Mouse (Mus musculus): ENCODE results near the gene Epb41l3.

Epb41l3 gene

DNA sequence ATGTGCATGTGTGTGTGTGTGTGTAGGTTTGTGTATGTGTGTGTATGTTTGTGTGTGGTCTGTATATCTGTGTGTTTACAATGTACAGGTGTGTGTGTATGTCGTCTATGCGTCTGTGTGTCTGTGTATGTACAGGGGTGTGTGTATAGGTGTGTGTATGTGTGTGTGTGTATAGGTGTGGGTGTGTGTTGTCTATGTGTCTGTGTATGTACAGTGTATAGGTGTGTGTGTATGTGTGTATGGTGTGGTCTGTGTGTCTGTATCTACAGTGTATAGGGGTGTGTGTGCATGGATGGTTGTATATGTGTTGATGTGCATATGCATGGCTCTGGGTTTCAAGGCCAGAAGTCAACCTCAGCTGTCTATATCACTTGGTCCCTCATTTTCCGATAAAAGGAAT, 161.7 kb downstream of the Epb41l3 start:
- DNase-seq (ENCODE audit: low spot score in 2 of 2), result no peak

DNA sequence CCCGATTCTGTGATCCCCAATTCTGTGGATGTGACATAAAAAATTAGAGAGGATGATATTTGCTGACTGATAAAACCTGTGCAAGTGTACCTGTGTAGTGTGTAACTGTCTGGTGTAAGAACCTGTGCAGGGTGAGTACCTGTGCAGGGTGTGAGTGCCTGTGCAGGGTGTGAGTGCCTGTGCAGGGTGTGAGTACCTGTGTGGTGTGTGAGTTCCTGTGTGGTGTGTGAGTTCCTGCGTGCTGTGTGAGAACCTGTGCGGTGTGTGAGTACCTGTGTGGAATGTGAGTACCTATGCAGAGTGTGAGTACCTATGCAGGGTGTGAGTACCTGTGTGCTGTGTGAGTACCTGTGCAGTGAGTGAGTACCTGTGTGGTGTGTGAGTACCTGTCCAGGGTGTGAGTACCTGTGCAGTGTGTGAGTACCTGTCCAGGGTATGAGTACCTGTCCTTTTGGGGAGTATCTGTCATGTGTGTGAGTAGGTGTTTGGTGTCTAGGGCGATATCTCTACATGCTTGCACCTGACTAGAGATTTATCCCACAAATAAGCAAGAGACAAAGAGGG, 163.4 kb downstream of the Epb41l3 start:
- no peak for DNase-seq (ENCODE audit: low spot score in 2 of 2)

DNA sequence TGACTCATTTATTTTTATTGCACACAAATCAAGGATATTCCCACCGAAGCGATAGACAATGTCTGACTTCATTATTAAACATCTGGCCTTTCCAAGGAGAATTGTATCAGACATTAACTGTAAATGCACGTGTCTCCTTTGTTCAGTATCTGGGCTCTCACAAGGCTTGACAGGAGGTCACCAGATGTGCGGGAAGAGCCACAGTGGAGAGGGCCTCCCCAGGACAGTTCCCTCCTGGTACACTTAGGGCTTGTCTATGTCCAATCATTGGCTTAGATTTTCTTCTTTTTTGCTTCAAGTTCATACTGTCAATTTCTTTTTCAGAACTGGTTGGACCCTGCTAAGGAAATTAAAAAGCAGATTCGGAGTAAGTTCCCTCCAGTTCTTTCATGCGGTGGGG, 163.9 kb downstream of the Epb41l3 start:
- DNase-seq (ENCODE audit: low spot score in 2 of 2), result no peak

DNA sequence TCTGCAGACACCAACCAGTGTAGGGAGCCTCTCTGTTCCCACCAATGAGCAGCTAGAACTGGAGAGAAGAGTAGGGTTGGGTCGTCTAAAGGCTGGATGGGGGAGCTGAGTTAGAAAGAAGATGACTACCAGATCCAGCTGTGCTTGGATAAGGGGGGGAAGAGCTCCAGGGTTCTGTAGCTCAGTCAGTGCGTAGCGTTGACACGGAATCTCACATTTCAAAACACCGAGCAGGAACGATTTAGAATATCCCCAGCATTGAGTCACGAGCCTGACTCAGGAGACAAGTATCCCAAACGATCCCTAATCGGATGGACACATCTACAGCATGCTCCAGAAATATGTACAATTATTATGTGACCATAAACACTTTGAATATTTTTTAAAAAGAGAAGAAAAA, 180.4 kb downstream of the Epb41l3 start:
- DNase-seq (ENCODE audit: low spot score in 2 of 2), result no peak

DNA sequence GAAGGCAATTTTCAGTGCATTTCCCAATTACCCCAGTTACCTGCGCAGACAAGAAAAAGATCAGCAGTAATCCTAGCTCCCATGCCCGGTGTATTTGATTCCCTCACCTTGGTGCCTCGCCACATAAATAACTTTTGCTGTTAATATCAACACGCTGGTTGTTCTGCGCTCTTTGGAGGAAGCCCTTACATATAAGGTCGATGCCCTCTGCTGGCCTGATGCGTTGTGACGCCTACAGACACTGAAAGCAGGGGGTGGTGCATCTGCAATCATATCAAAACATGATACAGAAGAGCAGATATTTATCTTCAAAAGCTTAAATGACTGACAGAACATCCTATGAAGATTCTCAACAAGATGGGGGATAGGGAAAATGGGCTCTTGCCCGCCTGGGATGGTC, 181.0 kb downstream of the Epb41l3 start:
- DNase-seq (ENCODE audit: low spot score in 2 of 2), result no peak

DNA sequence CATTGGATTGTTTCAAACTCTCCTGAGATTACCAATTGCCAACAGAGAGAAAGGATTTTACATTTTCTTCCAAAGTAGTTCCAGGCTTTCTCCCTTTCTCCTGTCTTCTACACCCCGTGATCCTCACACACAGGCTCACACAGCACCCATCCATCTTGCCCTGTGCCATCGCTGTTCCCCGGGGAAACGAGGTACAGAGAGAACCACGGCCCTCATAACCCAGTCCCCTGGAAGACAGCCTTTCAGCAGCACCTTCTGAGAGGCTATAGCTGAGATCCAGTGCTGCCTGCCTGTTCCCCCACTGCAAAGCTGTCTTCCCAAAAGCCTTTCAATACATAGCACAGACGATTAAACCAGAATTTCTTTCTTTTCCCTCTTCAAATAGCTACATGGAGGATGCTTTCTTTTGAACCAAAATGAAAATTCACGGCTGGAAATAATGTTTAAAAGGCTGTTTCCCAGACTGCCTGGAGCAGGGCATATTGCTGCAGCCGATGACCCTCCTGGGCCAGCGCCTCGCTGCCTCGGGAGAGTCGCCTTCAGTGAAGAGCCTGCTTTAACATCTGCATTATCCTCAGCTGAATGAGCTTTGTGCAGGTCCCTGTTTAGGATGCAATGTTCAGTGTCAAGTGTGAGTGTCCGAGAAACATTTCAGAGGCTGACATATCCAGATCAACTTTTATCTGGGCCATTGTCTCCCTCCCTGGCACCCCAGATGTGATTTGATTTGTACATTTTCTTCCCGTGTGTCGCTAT, 188.5 kb downstream of the Epb41l3 start:
- no peak for DNase-seq (ENCODE audit: low spot score in 2 of 2)

DNA sequence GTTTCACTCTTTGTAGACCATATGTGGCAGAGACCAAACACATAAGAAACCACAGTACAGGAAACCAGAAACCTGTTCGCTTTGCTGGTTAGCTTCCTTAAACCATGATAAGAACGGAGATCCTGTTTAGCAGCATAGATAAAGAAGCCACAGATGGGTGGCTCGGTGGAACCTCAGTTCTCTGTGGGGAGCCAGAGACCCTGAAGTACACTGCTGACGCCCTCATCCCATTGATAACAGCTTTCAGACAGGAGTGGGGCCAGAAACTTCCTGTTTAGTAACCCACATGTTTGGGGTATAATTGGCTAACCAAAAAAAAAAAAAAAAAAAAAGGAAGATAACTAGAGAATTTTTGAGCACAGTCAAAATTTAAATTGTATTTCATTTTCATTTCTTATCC, 189.7 kb downstream of the Epb41l3 start:
- no peak for DNase-seq (ENCODE audit: low spot score in 2 of 2)

DNA sequence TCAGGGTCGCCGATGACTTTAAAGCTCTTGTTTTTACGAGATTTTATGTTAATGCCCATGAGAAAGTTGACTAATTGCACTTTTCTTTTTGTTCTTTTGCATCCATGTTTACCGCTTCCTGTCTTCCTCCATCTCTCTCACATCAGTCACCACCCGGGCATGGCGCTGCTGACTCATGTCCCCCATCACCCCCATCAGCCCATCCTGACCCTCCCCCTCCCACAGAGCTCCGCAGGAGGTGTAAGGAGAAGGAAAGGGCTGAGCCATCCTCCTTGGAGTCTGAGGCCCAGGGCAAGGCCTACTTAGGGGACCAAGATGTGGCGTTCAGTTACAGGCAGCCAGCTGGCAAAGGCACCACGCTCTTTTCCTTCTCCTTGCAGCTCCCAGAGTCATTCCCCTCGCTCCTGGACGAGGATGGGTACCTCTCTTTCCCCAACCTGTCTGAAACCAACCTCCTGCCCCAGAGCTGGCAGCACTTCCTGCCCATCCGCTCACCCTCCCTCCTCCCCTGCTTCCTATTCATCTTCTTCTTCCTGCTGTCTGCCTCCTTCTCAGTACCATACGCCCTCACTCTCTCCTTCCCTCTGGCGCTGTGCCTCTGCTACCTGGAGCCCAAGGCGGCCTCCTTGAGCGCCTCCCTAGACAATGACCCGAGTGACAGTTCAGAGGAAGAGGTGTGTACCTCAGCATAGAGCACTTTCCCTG, 190.4 kb downstream of the Epb41l3 start:
- DNase-seq (ENCODE audit: low spot score in 2 of 2), result no peak

DNA sequence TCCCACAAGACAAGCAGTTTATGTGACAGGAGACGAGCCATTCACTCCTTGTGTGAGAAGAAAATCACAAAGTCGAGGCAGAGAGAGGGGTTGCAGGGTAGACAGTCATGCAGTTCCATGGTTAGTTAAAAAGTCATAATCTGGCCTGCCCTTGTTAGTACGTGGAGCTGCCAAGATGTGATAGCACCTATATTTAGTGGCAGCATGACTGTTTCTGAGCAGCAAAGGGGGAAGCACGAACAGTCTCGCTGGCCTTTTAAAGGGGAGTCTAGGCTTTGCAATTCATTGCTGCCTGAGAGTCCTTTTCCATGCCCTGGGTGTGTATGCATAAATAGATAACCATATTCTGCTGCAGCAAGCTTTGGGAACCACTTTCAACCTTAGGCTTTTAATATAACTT, 191.5 kb downstream of the Epb41l3 start:
- no peak for DNase-seq (ENCODE audit: low spot score in 2 of 2)

DNA sequence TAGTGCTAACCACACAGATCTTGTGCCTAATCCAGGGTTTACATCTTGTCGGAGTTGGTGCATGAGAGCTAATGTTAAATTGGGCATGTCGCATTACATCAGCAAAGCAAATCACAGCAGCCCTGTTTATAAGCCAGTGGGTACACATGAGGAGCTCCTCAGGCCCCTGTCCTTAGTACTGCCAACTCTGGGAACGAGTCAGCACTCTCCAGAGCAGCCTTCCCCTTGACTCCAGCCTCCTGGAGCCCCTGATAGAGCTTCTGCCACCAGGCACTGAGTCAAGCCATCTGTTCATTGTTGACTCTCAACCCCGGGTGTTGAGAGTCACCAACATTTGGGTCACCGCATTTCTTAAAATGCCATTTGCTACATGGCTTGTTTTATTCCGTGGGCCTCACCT, 192.0 kb downstream of the Epb41l3 start:
- no peak for DNase-seq (ENCODE audit: low spot score in 2 of 2)

DNA sequence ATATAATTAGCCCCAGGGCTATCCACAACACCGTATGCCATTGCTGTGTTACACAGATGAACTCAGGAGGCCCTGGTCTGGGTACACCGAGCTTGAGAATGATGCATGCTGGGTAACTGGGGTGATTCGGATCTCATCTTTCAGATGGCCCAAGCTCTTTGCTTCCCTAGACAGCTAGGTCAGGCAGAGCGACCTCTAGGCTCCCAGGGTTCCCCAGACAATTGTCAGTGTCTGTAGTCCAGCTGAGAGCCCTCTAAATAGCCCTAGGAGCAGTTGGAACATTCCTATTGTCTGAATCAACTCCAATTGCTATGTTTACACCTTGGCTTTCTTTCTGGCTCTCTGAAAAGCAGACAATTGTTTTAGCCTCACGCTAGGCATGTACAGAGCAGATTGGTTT, 201.9 kb downstream of the Epb41l3 start:
- no peak for DNase-seq (ENCODE audit: low spot score in 2 of 2)

DNA sequence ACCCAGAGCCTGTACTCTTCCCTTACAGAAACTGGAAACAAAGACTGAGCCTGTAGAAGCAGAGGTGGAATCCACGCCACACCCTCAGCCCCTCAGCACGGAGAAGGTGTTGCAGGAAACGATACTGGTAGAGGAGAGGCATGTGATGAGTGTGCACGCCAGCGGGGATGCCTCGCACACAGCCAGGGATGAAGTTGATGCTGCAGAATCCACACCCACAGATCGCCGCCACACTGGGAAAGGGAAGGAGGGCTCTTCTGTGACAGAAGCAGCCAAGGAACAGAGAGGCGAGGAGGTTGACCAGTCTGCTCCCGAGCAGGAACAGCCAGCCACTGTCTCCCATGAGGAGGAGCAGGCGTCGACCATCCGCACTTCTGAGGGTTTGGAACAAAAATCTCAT, 209.0 kb downstream of the Epb41l3 start:
- DNase-seq (ENCODE audit: low spot score in 2 of 2), result no peak

DNA sequence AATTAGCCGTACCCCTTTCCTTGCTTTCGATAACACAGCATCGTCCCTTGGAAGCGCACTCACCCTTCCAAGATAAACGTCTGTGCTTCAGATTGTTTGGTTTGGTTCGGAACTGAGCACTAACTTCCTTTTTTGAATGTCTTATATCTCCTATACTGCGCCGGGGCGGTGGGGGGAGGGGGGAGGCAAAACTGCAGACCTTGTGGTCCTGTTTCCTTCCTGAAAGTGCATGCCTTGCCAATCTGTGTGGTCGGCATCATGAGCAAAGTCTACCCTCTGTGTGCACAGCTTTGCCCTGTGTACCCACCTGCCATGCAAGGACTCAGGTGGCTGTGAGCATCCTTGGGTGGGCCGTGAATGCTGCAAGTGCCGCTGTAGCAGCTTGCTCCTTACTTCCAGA, 212.6 kb downstream of the Epb41l3 start:
- DNase-seq (ENCODE audit: low spot score in 2 of 2), result no peak

DNA sequence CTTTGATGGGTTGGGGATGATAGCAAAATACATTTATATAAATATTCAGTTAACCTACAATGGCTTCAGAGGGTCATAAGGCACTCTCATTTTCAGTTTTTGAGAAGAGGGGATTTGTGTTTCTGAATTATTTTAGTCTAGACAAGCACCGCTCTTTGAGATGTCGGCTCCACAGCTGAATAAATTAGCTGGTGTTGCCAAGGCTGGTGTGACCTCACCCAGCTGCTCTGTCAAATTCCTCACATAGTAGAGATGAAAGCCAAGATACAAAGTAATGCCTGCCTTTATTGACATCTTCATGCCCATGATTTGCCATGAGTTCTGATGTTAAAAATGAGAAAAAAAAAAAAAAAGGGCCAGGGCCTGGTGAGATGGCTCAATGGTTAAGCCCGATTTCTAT, 214.8 kb downstream of the Epb41l3 start:
- no peak for DNase-seq (ENCODE audit: low spot score in 2 of 2)

DNA sequence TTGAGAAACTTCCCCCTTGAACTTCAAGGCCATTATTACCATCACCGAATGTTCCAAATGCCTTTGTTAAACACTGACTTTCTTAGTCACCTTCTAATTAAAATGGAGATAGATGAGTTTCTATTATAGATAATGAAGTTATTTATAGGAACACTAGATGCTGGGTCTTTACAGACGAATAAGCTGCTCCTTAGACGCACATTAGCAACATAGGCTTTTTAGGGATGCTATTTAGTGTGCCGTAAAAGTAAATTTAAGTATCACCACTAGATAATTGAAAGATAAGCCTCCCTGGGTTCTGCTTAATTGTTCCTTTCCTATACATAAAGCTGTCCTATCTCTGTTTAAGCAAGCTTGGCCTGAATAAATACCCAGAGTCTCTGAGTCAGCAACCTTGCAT, 226.1 kb downstream of the Epb41l3 start:
- DNase-seq (ENCODE audit: low spot score in 2 of 2), result no peak

DNA sequence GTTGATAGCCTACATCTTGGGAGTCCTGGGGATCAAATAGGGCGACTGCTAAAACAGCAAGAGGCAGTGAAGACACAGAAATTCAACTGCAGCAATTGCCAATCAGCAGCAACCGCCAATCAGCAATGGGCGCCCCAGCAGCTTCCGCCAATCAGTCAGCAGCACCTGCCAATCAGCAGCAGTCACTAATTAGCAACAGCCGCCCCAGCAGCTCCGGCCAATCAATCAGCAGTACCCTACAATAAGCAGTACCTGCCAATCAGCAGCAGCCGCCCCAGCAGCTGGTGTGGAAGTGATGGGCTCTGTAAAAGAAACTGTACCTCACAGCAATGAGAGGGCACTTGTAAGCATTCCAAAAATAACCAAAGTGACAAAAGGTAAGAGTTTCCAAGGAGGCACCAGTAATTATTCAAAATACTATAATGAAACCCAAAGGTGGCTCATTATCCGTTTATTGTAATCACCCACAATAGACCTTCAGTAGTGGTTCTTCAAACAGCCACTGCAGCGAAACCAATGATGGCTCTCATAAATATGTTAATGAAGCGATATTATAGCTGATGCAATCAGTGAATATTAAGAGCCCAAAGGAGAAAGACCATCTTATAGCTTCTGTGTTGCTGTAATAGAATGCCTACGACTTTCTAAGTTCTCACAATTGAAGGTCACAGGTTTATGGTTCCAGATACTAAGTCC, 228.2 kb downstream of the Epb41l3 start:
- no peak for DNase-seq (ENCODE audit: low spot score in 2 of 2)

DNA sequence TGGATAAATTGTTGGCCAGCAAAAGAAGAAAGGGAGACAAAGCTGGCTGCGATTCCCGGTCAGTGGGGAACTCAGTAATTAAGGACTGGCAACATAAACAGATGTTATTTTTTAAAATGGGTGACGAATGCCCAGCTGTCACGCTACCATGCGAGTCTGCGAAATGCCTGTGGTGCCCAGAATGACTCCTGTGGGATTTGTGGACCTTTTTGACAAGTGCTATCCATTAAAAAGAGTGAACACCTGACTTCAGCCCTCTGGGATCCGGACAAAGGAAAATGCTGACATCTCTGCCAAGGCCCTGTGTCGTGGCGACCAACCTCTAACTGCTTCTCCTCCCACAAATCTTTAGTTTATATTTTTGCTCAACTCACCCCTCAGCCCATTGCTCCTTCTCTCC, 232.2 kb downstream of the Epb41l3 start:
- DNase-seq (ENCODE audit: low spot score in 2 of 2), result no peak

DNA sequence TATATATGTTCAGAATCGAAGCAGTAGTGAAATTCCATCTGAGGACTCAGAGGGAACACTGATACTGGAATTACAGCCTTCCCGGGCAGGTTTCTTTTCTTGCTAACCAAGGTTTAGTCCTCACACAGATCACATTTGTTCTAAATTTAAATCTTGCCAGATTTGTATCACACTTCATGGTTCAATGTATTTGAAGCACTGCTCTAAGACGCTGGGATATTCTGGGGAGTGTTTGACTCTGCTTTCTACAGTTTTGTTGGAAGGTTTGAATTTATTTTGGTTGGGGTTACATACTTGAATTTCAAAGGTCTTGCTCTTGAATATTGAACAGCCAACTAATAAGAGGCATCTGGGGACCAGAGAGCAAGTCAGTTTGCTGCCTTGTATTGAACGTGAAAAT, 234.4 kb downstream of the Epb41l3 start:
- DNase-seq (ENCODE audit: low spot score in 2 of 2), result no peak

DNA sequence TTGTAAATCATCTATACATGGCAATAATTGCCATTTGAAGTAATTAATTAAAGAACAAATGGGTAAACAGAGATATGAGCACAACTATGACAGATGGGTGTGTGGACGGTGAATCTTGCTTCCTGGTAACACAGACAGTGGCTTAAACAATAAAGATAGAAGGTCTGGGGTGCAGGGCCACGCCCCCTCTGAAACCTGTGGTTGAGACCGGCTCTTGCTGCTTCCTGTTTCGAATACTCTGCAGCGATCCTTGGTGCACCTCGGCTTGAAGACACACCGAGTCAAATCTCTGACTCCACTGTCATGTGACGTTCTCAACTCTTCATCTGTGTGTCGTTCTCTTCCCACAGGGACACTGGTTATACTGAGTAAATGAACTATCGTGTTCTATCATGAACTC, 245.0 kb downstream of the Epb41l3 start:
- DNase-seq (ENCODE audit: low spot score in 2 of 2), result no peak

DNA sequence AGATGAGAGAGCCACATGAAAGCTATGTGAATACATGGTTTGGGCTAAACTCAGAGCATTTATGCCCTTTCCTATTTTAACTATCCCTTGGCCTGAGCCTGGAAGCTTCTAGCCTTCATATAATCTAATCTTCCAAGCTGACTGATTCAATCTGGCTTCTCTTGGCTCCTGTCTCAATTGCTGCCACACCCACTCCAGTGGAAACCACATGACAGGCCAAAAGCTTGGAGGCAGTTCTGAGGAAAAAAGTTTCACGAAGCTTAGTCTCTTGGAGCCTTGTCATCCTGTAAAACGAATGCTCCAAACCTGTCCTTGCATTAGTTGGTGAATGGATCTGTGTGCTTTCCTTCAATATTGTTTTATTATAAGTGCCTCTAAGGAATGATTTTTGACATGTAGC, 247.2 kb downstream of the Epb41l3 start:
- no peak for DNase-seq (ENCODE audit: low spot score in 2 of 2)
